Mouse (Mus musculus): ENCODE data around the gene Olfr450.

Olfr450 gene

GRCm38 (mm10) chr6:42811639-42812038 is at the start of gene Olfr450:
TSS of gene Olfr450 (plus strand) at chr6:42811939.
- DNase-seq (ENCODE audit: inconsistent age in 2 of 2, low spot score in 1 of 2), result no peak

DNA sequence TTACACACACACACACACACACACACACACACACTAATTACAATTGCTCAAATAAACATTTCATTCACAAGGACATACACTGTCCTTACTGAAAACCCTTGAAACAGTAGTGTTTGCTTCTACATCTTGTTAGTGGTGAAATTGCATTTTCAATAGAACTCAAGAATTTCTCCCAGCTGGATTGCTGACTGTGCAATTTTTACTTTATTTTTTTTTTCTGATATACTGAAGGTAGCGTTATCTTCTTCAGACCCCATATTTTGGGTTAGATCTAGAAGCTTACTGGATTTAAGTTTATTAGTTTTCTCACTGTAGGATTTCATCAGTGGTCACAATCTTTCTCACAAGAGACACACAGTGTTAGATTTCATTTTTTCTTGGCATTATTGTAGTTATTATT is 34.7 kb upstream of the Olfr450 start:
- DNase-seq (ENCODE audit: inconsistent age in 2 of 2, low spot score in 1 of 2), result no peak

DNA sequence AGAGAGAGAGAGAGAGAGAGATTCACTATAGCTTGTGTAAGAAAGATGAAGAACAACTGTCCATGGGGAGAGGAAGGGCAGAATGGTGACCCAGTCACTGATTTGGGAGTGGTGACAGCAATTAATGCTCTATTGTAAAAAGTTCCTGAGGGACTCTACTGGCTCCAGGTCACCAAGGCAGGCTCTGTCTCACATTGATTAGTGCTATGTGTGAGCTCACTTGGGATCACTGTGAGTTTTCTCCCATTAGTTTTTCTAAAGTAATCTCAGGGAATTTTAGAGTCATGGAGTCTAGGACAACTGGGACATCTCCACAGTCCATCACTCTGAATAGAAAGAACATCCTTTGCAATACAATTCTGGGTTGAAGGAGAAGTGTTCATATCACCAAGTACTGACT is 26.9 kb upstream of the Olfr450 start, which contains the start of gene Olfr452:
Olfr452 (plus strand) TSS at position 301 of the 400 bp plus-strand sequence.
- no peak for DNase-seq (ENCODE audit: inconsistent age in 2 of 2, low spot score in 1 of 2)

DNA sequence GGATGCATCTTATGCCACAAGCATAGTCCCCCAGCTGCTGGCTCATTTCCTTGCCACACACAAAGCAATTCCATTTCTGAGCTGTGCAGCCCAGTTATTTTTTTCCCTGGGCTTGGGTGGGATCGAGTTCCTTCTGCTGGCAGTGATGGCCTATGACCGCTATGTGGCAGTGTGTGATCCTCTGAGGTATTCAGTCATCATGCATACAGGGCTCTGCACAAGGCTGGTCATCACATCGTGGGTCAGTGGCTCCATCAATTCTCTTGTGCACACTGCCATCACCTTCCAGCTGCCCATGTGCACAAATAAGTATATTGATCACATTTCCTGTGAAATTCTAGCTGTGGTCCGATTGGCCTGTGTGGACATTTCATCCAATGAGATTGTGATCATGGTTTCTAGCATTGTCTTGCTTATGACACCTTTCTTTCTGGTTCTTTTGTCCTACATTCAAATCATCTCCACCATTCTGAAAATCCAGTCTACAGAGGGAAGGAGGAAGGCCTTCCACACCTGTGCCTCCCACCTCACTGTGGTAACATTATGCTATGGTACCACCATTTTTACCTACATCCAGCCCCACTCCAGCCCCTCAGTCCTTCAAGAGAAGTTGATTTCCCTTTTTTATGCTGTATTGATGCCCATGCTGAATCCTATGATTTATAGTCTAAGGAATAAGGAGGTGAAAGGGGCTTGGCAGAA is 21.3 kb upstream of the Olfr450 start:
- no peak for DNase-seq (ENCODE audit: inconsistent age in 2 of 2, low spot score in 1 of 2)

GRCm38 (mm10) chr6:42790949-42791556 is 20.7 kb upstream of the Olfr450 start:
- DNase-seq (ENCODE audit: inconsistent age in 2 of 2, low spot score in 1 of 2), result no peak

- no peak for DNase-seq (ENCODE audit: inconsistent age in 2 of 2, low spot score in 1 of 2)
Observed at GRCm38 (mm10) chr6:42794982-42795381, 16.8 kb upstream of the Olfr450 start.

DNA sequence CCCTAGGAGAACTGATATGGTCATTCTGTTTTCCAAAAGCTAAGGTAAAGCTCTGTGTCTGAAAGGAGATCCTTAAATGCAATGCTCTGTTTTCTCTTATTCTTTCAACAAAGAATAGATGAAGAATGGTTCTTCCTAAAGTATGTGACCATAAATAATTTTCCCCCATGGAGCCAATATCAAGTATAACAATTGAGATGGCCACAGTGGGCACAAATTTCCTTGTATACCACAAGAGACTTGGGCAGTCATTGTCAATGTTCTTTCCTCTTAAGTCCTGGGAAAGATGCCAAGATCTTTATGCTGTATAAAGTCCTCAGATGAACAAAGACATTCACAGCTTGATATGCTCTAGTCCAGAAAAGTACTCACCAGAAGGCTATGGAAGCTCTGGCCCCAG is 22.3 kb downstream of the Olfr450 start, which contains the start of gene Olfr449:
Olfr449 (plus strand) TSS at position 301 of the 400 bp plus-strand sequence.
- DNase-seq (ENCODE audit: inconsistent age in 2 of 2, low spot score in 1 of 2), result no peak

- peak in 1 of 2 experiments; percentile 82 for DNase-seq (ENCODE audit: inconsistent age in 2 of 2, low spot score in 1 of 2)
Observed at GRCm38 (mm10) chr6:42860222-42860819, 48.6 kb downstream of the Olfr450 start.
